Mouse (Mus musculus): ENCODE data around the gene Ccl7. TPM values are rescaled to one million over a fixed set of nuclear protein-coding genes. Genes with fewer than 3 reads are reported as not detected.

Ccl7 gene
- polyA plus RNA-seq, 1 experiment from 2014 or later = 2.1 TPM

GRCm38 (mm10) chr11:82073686-82074085, 28.2 kb downstream of the Ccl7 start:
- WGBS = 90% methylated on average over 3 of the region's 3 CpGs
- Histone ChIP-seq H3K9me3 (no peaks in the 10 kb centered on the region), H3K27ac (no peak overlapping the region), H3K4me2 (replicated peaks) (no peak overlapping the region), H3K4me1 (no peaks in the 10 kb centered on the region), H3K36me3 (no peaks in the 10 kb centered on the region), H3K9ac (no peak overlapping the region), H3K4me3 (no peak overlapping the region), H3K27me3 (no peaks in the 10 kb centered on the region)
- ATAC-seq (ENCODE audit: low FRiP score, low read depth) = no peak

GRCm38 (mm10) chr11:82077031-82077430, 31.5 kb downstream of the Ccl7 start:
- WGBS = 53% methylated on average over 3 of the region's 3 CpGs
- no peak for ATAC-seq (ENCODE audit: low FRiP score, low read depth)
- H3K4me1 ChIP-seq = no peaks in the 10 kb centered on the region
- H3K9ac ChIP-seq = no peak overlapping the region
- no peak overlapping the region for H3K4me2 ChIP-seq (replicated peaks)
- no peaks in the 10 kb centered on the region for H3K27me3 ChIP-seq
- no peak overlapping the region for H3K4me3 ChIP-seq
- no peaks in the 10 kb centered on the region for H3K36me3 ChIP-seq
- no peaks in the 10 kb centered on the region for H3K9me3 ChIP-seq
- no peak overlapping the region for H3K27ac ChIP-seq

DNA sequence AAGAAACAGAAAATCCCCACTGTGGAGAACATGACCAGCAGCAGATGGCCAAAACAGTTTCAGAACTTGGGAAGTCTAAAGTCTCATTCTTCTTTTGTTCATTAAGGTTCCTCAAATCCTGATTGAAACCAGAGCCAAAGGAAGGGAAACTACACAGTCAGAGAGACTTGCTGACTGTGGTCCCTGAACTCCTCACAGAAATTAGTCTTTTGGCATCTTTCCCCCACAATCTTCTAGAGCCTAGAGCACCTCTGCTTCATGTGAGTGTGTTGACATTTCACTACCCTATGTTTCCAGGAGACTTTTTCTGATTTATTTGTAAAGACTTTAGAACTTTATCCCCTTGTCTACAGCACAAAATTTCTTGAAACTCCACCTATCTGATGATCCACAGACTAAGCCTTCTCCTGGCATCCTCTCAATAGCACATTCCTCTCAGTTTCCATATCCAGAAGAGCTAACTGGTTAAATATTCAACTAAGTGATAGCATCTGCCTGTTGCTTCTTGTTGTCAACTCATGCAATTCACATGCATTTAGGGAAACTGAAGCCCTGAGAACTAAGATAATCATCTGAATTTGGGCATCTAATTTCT, 32.7 kb downstream of the Ccl7 start:
- Histone ChIP-seq H3K27me3 (no peaks in the 10 kb centered on the region), H3K36me3 (no peaks in the 10 kb centered on the region), H3K4me1 (no peaks in the 10 kb centered on the region), H3K4me3 (no peak overlapping the region), H3K4me2 (replicated peaks) (no peak overlapping the region), H3K9me3 (no peaks in the 10 kb centered on the region), H3K9ac (no peak overlapping the region), H3K27ac (no peak overlapping the region)
- no peak for ATAC-seq (ENCODE audit: low FRiP score, low read depth)

DNA sequence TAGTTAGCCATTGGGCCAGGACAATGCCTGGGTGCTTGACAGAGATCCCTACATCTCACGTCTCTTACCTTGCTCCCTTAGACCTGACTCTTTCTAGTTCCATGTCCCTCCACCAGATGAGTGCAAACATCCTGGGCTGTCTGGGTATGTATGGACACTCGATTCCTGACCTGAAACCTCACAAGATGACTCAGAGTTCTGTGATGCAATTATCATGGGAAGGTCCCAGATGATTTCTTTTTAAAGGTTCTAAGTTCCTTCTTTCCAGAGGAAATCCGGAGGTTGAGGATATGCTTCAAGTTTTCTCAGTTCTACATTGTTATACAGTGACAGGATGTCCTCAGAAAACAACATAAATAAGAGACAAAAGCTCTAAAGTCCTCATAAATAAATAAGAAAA, 35.4 kb downstream of the Ccl7 start:
- no peak overlapping the region for H3K4me2 ChIP-seq (replicated peaks)
- no peak overlapping the region for H3K4me3 ChIP-seq
- 78% methylated on average over 3 of the region's 3 CpGs for WGBS
- no peak overlapping the region for H3K9ac ChIP-seq
- H3K27me3 ChIP-seq = no peaks in the 10 kb centered on the region
- no peak overlapping the region for H3K27ac ChIP-seq
- H3K4me1 ChIP-seq = no peaks in the 10 kb centered on the region
- H3K36me3 ChIP-seq = no peaks in the 10 kb centered on the region
- no peak for ATAC-seq (ENCODE audit: low FRiP score, low read depth)
- H3K9me3 ChIP-seq = no peaks in the 10 kb centered on the region

GRCm38 (mm10) chr11:82084360-82084759, 38.8 kb downstream of the Ccl7 start:
- no peak for ATAC-seq (ENCODE audit: low FRiP score, low read depth)
- H3K4me3 ChIP-seq = no peak overlapping the region
- H3K27ac ChIP-seq = no peak overlapping the region
- no peak overlapping the region for H3K4me2 ChIP-seq (replicated peaks)
- H3K9me3 ChIP-seq = no peaks in the 10 kb centered on the region
- H3K9ac ChIP-seq = no peak overlapping the region
- H3K36me3 ChIP-seq = no peaks in the 10 kb centered on the region
- 88% methylated on average over 3 of the region's 3 CpGs for WGBS
- H3K4me1 ChIP-seq = no peaks in the 10 kb centered on the region
- H3K27me3 ChIP-seq = no peaks in the 10 kb centered on the region

Other genes with a start within 250 kb of the Ccl7 start
- not detected in 2 replicates for gene 5530401A14Rik, start 185.0 kb upstream of the Ccl7 start, polyA plus RNA-seq (2015; fragmentation: Nextera tagmentation; extraction: Ambion mirVana)
- 0.65 and 0.68 TPM in 2 replicates for gene Asic2, start 77.3 kb upstream of the Ccl7 start, polyA plus RNA-seq (2015; fragmentation: Nextera tagmentation; extraction: Ambion mirVana)
- 4.7 and 5.2 TPM in 2 replicates for gene Ccl2, start 10.1 kb upstream of the Ccl7 start, polyA plus RNA-seq (2015; fragmentation: Nextera tagmentation; extraction: Ambion mirVana)
- gene Gm17268, start 7.2 kb upstream of the Ccl7 start, polyA plus RNA-seq (2015; fragmentation: Nextera tagmentation; extraction: Ambion mirVana) = not detected in 2 replicates
- gene Ccl11, start 12.1 kb downstream of the Ccl7 start, polyA plus RNA-seq (2015; fragmentation: Nextera tagmentation; extraction: Ambion mirVana) = 2.2 and 2.3 TPM in 2 replicates
- gene Ccl12, start 56.1 kb downstream of the Ccl7 start, polyA plus RNA-seq (2015; fragmentation: Nextera tagmentation; extraction: Ambion mirVana) = 3.2 and 3.7 TPM in 2 replicates
- not detected in 2 replicates for gene Ccl8, start 69.5 kb downstream of the Ccl7 start, polyA plus RNA-seq (2015; fragmentation: Nextera tagmentation; extraction: Ambion mirVana)